ENCODE assay signal across 10 mouse cellular contexts in genomic region chr7:117021716-117022115, GRCm38 (mm10).
DNase-seq lines count a peak whose midpoint lies in the region; ATAC-seq and TF ChIP-seq lines count a peak whose summit lies in the region.
"Had no signal": no experiment of that assay in that cellular context is flagged by ENCODE, and none has a peak within 500 bp of the region (broad histone marks: within the 10 kb centered on the region; RNA-seq: fewer than 3 reads in every experiment).

No protein-coding gene starts in this region.

- no peaks in the 10 kb centered on the region for H3K9me3 ChIP-seq in neural tube, embryonic 15.5 days (replicated peaks)
- H3K9me3 ChIP-seq in embryonic facial prominence, embryonic 11.5 days (replicated peaks; ENCODE audit: control insufficient read depth, low read length) = no peaks in the 10 kb centered on the region
- no peaks in the 10 kb centered on the region for H3K9me3 ChIP-seq in stomach, postnatal 0 days (ENCODE audit: control insufficient read depth, low read length)
- H3K9me3 ChIP-seq: heart, embryonic 15.5 days had no signal

- TF ChIP-seq CTCF in stomach, postnatal 0 days (IDR thresholded peaks at IDR 0.05; ENCODE audit: low read depth) = no peak

- no peak overlapping the region for H3K27ac ChIP-seq in neural tube, embryonic 15.5 days (replicated peaks)
- no peak overlapping the region for H3K27ac ChIP-seq in embryonic facial prominence, embryonic 11.5 days (replicated peaks; ENCODE audit: low read depth, low read length)
- H3K27ac ChIP-seq in stomach, postnatal 0 days (replicated peaks) = no peak overlapping the region
- H3K27ac ChIP-seq: heart, embryonic 15.5 days had no signal

- H3K36me3 ChIP-seq in neural tube, embryonic 15.5 days = no peaks in the 10 kb centered on the region
- no peaks in the 10 kb centered on the region for H3K36me3 ChIP-seq in embryonic facial prominence, embryonic 11.5 days (replicated peaks; ENCODE audit: control insufficient read depth, insufficient read depth, low read depth, low read length)
- H3K36me3 ChIP-seq in stomach, postnatal 0 days (ENCODE audit: control insufficient read depth, insufficient read depth, low read length) = no peaks in the 10 kb centered on the region
- H3K36me3 ChIP-seq: heart, embryonic 15.5 days had no signal

- no peak overlapping the region for H3K9ac ChIP-seq in neural tube, embryonic 15.5 days (replicated peaks)
- no peak overlapping the region for H3K9ac ChIP-seq in embryonic facial prominence, embryonic 11.5 days (replicated peaks; ENCODE audit: low read length)
- no peak overlapping the region for H3K9ac ChIP-seq in stomach, postnatal 0 days (ENCODE audit: low read length)
- H3K9ac ChIP-seq: heart, embryonic 15.5 days had no signal

- peak; percentile 7 for DNase-seq in gastrocnemius, postnatal 10 days
- no peak for DNase-seq in gastrocnemius, adult 18-20 months (ENCODE audit: low spot score)
- DNase-seq in neural tube, embryonic 10.5 days (ENCODE audit: extremely low spot score, low spot score) = peak; percentile 44
- DNase-seq in embryonic facial prominence, embryonic 11.5 days (ENCODE audit: low spot score) = peak; percentile 88
- peak; percentile 56 for DNase-seq in stomach, postnatal 0 days (ENCODE audit: low spot score)
- DNase-seq in layer of hippocampus, adult 11-12 months (ENCODE audit: low spot score) = no peak
- no peak for DNase-seq in T-cell, adult 2 months (ENCODE audit: low spot score)
- DNase-seq: cerebellum, adult 9-11 months had no signal

- H3K4me1 ChIP-seq in neural tube, embryonic 15.5 days = no peaks in the 10 kb centered on the region
- H3K4me1 ChIP-seq in embryonic facial prominence, embryonic 11.5 days (ENCODE audit: control insufficient read depth, insufficient read depth, low read length) = no peaks in the 10 kb centered on the region
- H3K4me1 ChIP-seq in stomach, postnatal 0 days (replicated peaks; ENCODE audit: control insufficient read depth, insufficient read depth) = no peaks in the 10 kb centered on the region
- H3K4me1 ChIP-seq: heart, embryonic 15.5 days had no signal

- TF ChIP-seq EP300 in stomach, postnatal 0 days (optimal IDR thresholded peaks at IDR 0.05) = no peak

- 60% methylated on average over 4 of the region's 4 CpGs for WGBS in neural tube, embryonic 15.5 days
- WGBS in embryonic facial prominence, embryonic 11.5 days = 62% methylated on average over 4 of the region's 4 CpGs
- WGBS in stomach, postnatal 0 days = 47% methylated on average over 4 of the region's 4 CpGs

- no peak overlapping the region for H3K4me2 ChIP-seq in neural tube, embryonic 15.5 days
- H3K4me2 ChIP-seq in embryonic facial prominence, embryonic 11.5 days (ENCODE audit: low read depth, low read length) = no peak overlapping the region
- no peak overlapping the region for H3K4me2 ChIP-seq in stomach, postnatal 0 days (replicated peaks; ENCODE audit: low read depth)
- H3K4me2 ChIP-seq: heart, embryonic 15.5 days had no signal

- H3K27me3 ChIP-seq in neural tube, embryonic 15.5 days (replicated peaks) = no peaks in the 10 kb centered on the region
- H3K27me3 ChIP-seq in embryonic facial prominence, embryonic 11.5 days (ENCODE audit: control insufficient read depth, insufficient read depth, low read length) = no peaks in the 10 kb centered on the region
- H3K27me3 ChIP-seq in stomach, postnatal 0 days (ENCODE audit: control insufficient read depth, insufficient read depth, low read length) = no peaks in the 10 kb centered on the region
- H3K27me3 ChIP-seq: heart, embryonic 15.5 days had no signal

- H3K4me3 ChIP-seq in neural tube, embryonic 15.5 days (replicated peaks) = no peak overlapping the region
- no peak overlapping the region for H3K4me3 ChIP-seq in embryonic facial prominence, embryonic 11.5 days (ENCODE audit: low read depth, low read length)
- H3K4me3 ChIP-seq in stomach, postnatal 0 days (ENCODE audit: low read depth, low read length) = no peak overlapping the region
- H3K4me3 ChIP-seq: heart, embryonic 15.5 days had no signal

- ATAC-seq in neural tube, embryonic 15.5 days (ENCODE audit: low FRiP score) = no peak
- ATAC-seq in embryonic facial prominence, embryonic 11.5 days (replicated peaks; ENCODE audit: insufficient number of reproducible peaks, low FRiP score, low TSS enrichment, low read depth) = no peak
- ATAC-seq in stomach, postnatal 0 days (ENCODE audit: low FRiP score, low TSS enrichment) = no peak

Comparison
In these comparisons a context has a peak if more than half of its experiments do, and no peak if none do; other contexts are left out.
1. DNase-seq: peak in gastrocnemius, postnatal 10 days (single experiment), neural tube, embryonic 10.5 days (single experiment), embryonic facial prominence, embryonic 11.5 days (single experiment) and stomach, postnatal 0 days (single experiment); none in gastrocnemius, adult 18-20 months (single experiment), layer of hippocampus, adult 11-12 months (single experiment) and T-cell, adult 2 months (single experiment).